Mouse (Mus musculus) embryonic facial prominence, embryonic 14.5 days (tissue): ENCODE data around the gene Utp18. TPM values are rescaled to one million over a fixed set of nuclear protein-coding genes. Genes with fewer than 3 reads are reported as not detected.

Experiments
- ATAC-seq: fragments of 200-750 bp; cut with Nextera tagmentation; 2 replicates; pipeline ENCODE4 v1.8.0; 2017; ENCODE audit warnings: low read depth, moderate number of reproducible peaks, moderate TSS enrichment
- DNase-seq: peaks from one replicate; pipeline ENCODE4 v3.0.0-alpha.2; 2015; ENCODE audit warnings: low spot score
- H3K27ac ChIP-seq: fragments of 300-500 bp; sonication (generic); replicated peaks from 2 replicates; pipeline ENCODE4 v1.5.1; 2014; ENCODE audit warnings: low read depth, mild to moderate bottlenecking, low read length, moderate library complexity
- H3K27me3 ChIP-seq: fragments of 300-500 bp; sonication (generic); replicated peaks from 2 replicates; pipeline ENCODE4 v1.6.1; 2014; ENCODE audit warnings: low read length; ENCODE audit not compliant: control insufficient read depth, insufficient read depth
- H3K36me3 ChIP-seq: fragments of 300-500 bp; sonication (generic); 2 replicates; pipeline ENCODE4 v1.6.1; 2014; ENCODE audit warnings: low read length, mixed read lengths; ENCODE audit not compliant: control insufficient read depth, insufficient read depth
- H3K4me1 ChIP-seq: fragments of 300-500 bp; sonication (generic); 2 replicates; pipeline ENCODE4 v1.6.1; 2014; ENCODE audit warnings: antibody characterized with exemption, low read length; ENCODE audit not compliant: control insufficient read depth, insufficient read depth
- H3K4me2 ChIP-seq: fragments of 300-500 bp; sonication (generic); 2 replicates; pipeline ENCODE4 v1.6.1; 2014; ENCODE audit warnings: low read depth, mild to moderate bottlenecking, low read length, moderate library complexity, mixed read lengths
- H3K4me3 ChIP-seq: fragments of 300-500 bp; sonication (generic); 2 replicates; pipeline ENCODE4 v1.5.1; 2014; ENCODE audit warnings: low read depth, mild to moderate bottlenecking, low read length
- H3K9ac ChIP-seq: fragments of 300-500 bp; sonication (generic); 2 replicates; pipeline ENCODE4 v1.6.1; 2014; ENCODE audit warnings: low read depth, mild to moderate bottlenecking, low read length, moderate library complexity, mixed read lengths
- H3K9me3 ChIP-seq: fragments of 300-500 bp; sonication (generic); 2 replicates; pipeline ENCODE4 v1.6.1; 2016; ENCODE audit warnings: low read length; ENCODE audit not compliant: control insufficient read depth
- WGBS: fragments of 180-500 bp; shearing (Covaris S2); extraction: QIAGEN DNeasy Blood & Tissue Kit; methylation state at CpG from one replicate; pipeline ENCODE4 v1.1.7; 2014; 5-methylcytosine and 5-hydroxymethylcytosine counted together
- polyA plus RNA-seq: library from polyadenylated mRNA; unstranded; fragments of >200 nt; fragmentation: Nextera tagmentation; extraction: Ambion mirVana; gene quantifications from 2 replicates; pipeline ENCODE4 v1.2.1, GENCODE M21; 2014

Gene Utp18
- polyA plus RNA-seq, 1 experiment from 2014 or later = 28.0 TPM

DNA sequence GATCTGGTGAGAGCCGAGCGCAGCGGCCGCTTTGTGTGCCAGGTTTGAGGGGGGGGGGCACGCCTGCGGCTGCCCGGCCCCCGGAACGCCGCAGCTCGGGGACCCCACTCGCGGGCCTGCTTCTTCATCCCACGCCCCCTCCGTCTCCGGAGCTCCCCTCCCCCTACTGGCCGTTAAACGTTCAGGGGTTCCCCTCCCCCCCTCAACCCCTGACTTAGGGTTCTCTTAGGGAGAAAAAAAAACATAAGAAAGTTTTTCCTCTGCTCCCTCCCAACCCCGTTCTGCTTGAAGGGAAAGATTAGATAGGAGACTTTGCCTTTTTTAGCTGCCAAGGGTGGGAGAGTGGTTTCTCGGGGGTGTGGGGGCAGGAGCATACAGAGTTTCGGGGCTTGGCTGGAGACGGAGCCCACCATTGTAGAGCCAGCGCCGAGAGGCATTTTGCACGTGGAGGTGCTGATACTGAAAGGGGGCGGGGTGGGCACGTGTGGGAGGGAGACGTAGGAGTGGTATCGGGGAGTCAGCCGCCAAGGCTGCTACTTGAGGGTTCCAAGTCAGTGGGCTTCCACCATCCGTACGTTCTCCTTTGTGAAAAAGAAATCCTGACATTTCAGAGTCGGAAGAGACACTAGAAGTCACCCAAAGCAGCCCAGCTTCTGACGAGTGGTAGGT lies 979 bp upstream of the Utp18 start:
- H3K36me3 ChIP-seq = peaks cover 18% of the 10 kb centered on the region
- no peak for ATAC-seq
- peak; percentile 44 for DNase-seq
- H3K4me3 ChIP-seq = peak overlapping the region; percentile 100
- under 1% methylated on average over 24 of the region's 34 CpGs for WGBS
- H3K27me3 ChIP-seq = no peaks in the 10 kb centered on the region
- peaks cover 23% of the 10 kb centered on the region for H3K4me1 ChIP-seq
- H3K9me3 ChIP-seq = no peaks in the 10 kb centered on the region
- H3K4me2 ChIP-seq = peak overlapping the region; percentile 89
- H3K9ac ChIP-seq = peak overlapping the region; percentile 92
- H3K27ac ChIP-seq = peak overlapping the region; percentile 92

DNA sequence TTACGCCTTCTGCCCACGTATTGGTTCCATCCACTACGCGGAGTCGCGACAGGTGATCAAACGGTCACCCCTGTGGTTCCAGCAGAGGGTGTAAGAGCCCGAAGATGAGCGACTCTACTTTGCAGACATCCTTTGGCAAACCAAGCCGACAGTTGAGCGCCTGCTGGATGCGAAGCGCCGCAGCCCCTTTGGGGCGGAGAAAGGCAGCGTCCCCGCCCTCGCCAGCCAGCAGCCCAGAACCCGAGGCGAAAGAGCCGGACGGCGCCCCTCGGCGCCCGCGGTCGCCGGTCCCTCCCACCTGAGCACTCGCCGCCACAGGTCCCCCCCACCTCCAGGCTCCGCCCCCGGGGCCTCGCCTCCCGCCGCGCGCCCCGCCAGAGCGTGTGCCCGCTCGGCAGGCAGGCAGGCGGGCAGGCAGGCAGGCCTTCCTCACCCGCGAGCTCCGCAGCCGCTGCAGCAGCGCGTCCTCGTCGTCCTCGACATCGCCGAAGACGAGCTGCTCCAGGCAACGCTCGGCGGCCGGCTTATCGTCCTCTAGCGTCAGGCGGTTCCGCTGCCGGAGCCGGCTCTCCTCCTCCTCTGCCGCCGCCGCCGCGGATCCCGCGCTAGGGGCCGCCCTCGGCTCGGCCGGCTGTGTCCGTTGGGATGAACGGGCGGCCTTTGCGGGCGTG lies 530 bp downstream of the Utp18 start:
- peak overlapping the region; percentile 89 for H3K4me2 ChIP-seq
- no peaks in the 10 kb centered on the region for H3K27me3 ChIP-seq
- H3K9ac ChIP-seq = peak overlapping the region; percentile 92
- ATAC-seq (peak; percentile 34), DNase-seq (peak; percentile 75)
- 1% methylated on average over 28 of the region's 81 CpGs for WGBS
- H3K4me3 ChIP-seq = peak overlapping the region; percentile 100
- peaks cover 23% of the 10 kb centered on the region for H3K4me1 ChIP-seq
- H3K9me3 ChIP-seq = no peaks in the 10 kb centered on the region
- H3K27ac ChIP-seq = peak overlapping the region; percentile 92
- peaks cover 30% of the 10 kb centered on the region for H3K36me3 ChIP-seq

DNA sequence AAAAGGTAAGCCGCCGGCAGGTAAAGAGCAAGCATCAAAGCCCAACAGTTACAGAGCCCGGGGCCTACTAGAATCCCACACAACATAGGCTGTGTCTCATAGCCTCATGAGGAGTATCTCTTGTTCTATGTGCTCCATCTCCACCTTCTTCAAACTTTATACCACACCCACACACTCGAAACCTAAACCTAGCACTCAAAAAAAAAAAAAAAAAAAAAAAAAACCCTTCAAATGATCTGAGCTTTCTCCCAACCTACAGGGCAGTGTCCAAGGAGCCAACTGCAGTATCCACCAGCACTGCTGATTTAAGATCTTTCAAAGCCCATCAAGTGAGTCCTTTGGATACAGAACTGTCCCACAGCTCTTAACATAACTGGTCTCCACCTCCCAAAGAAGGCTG lies 1.5 kb downstream of the Utp18 start:
- H3K27ac ChIP-seq = no peak overlapping the region
- H3K27me3 ChIP-seq = no peaks in the 10 kb centered on the region
- H3K9ac ChIP-seq = 0 out of 2 replicates have a peak overlapping the region, but pooled peaks have one; percentile 25
- no peak for DNase-seq
- no peaks in the 10 kb centered on the region for H3K9me3 ChIP-seq
- H3K36me3 ChIP-seq = peaks cover 36% of the 10 kb centered on the region
- 88% methylated on average over 4 of the region's 4 CpGs for WGBS
- no peak for ATAC-seq
- H3K4me3 ChIP-seq = peak overlapping the region; percentile 100
- H3K4me2 ChIP-seq = peak overlapping the region; percentile 89
- peaks cover 23% of the 10 kb centered on the region for H3K4me1 ChIP-seq

DNA sequence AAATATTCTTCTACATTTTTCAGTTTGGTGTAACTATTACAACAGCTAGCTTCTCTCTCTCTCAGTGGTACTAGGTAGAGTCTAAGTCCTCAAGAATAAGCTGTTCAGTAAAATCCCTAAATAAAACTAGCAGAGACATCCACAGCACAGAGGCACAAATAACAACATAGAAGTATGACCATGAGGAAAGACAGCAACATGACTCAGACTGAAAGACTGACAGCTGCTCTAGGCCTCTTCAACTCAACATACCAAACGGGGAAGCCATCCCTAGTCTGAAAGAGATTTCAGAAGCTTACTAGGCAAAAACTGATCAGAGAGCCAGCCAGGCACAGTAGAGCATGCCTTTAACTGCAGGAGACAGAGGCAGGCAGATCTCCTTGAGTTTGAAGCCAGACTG lies 22.9 kb downstream of the Utp18 start:
- Histone ChIP-seq H3K4me2 (no peak overlapping the region), H3K27ac (no peak overlapping the region), H3K27me3 (no peaks in the 10 kb centered on the region), H3K36me3 (peaks cover 56% of the 10 kb centered on the region), H3K9ac (no peak overlapping the region), H3K4me1 (no peaks in the 10 kb centered on the region), H3K9me3 (no peaks in the 10 kb centered on the region), H3K4me3 (no peak overlapping the region)
- 89% methylated on average over 1 of the region's 1 CpGs for WGBS
- no peak for ATAC-seq
- DNase-seq = no peak

DNA sequence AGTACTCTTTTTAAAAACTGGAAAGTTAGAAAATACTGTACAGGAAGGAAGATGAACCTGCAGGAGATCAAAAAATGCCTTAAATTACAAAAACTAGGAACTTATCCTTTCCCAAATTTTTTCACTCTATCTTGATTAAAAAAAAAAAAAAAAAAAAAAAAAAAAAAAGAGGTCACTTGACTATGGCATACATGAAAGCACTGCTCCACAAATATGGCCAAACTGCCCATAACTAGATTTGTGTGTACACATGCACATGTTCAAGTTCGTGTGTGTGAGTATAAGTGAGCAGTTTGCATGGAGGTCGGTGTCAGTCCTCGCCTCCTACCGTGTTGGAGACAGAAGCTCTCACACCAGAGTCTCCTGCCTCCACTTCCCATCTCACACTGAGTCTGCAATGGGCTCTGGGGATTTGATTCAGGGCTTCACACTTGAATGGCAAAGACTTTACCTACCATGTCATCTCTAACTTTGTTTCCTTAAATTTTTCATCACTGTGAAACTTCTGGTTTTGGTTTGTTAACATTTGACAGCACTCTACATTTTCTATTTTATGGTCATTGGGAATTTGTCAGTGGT lies 23.4 kb downstream of the Utp18 start:
- DNase-seq (no peak), ATAC-seq (no peak)
- H3K4me1 ChIP-seq = no peaks in the 10 kb centered on the region
- no peak overlapping the region for H3K4me3 ChIP-seq
- H3K9ac ChIP-seq = no peak overlapping the region
- no peak overlapping the region for H3K4me2 ChIP-seq
- no peaks in the 10 kb centered on the region for H3K9me3 ChIP-seq
- H3K27ac ChIP-seq = no peak overlapping the region
- H3K27me3 ChIP-seq = no peaks in the 10 kb centered on the region
- peaks cover 51% of the 10 kb centered on the region for H3K36me3 ChIP-seq
- 91% methylated on average over 4 of the region's 4 CpGs for WGBS

DNA sequence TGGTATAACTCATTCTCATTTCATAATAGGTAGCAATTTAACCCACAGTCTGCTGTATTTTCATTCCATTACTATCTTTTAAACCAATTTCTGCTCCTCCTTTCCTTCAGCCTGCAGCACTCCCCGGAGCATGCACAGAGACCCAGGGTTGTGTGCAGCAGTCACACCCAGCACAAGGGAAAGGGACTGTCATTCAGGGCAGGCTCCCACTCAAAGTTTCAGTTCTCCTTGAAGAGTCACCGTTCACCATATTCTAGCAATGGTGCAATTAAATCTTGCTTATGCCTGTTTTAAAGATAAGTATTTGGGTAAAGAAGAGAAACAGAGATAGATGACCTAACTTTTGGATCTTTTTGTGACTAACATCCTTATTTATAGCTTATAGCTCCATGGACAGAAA lies 24.4 kb downstream of the Utp18 start:
- Histone ChIP-seq H3K4me2 (no peak overlapping the region), H3K9ac (no peak overlapping the region), H3K4me1 (no peaks in the 10 kb centered on the region), H3K36me3 (peaks cover 42% of the 10 kb centered on the region), H3K27ac (no peak overlapping the region), H3K4me3 (no peak overlapping the region), H3K9me3 (no peaks in the 10 kb centered on the region), H3K27me3 (no peaks in the 10 kb centered on the region)
- no peak for ATAC-seq
- WGBS = 85% methylated on average over 2 of the region's 2 CpGs
- no peak for DNase-seq

DNA sequence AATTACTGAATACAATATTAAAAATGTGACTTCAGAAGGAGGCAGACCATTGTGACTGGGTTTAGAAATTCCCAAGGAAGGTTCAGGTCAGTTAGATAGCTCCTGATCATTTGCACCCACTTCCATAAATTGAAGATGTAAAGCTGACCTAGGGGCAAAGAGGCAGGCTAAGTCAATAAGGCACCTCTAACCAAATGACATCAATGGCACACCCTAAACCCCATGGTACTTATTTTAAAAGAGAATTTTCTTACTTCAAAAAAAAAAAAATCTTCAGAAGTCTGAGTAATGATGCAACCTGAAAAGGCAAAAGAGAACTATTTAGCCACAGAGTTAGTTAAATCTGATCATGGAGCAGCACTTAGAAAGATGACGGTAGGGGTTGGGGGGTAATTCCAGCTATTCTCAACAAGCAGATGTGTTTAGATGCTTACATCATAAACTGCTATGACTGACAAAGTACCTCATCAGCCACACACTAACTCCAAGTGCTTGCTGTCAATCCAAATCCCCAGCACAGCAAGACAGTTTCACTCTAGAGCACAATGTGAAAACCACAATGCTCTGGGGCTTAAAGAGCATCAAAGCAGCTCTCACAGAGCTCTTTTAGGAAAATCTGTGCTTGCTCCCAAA lies 24.9 kb downstream of the Utp18 start:
- Histone ChIP-seq H3K9me3 (no peaks in the 10 kb centered on the region), H3K27me3 (no peaks in the 10 kb centered on the region), H3K9ac (no peak overlapping the region), H3K4me1 (no peaks in the 10 kb centered on the region), H3K4me2 (no peak overlapping the region), H3K36me3 (peaks cover 37% of the 10 kb centered on the region), H3K27ac (no peak overlapping the region), H3K4me3 (no peak overlapping the region)
- ATAC-seq = no peak
- DNase-seq = no peak
- 74% methylated on average over 1 of the region's 1 CpGs for WGBS

DNA sequence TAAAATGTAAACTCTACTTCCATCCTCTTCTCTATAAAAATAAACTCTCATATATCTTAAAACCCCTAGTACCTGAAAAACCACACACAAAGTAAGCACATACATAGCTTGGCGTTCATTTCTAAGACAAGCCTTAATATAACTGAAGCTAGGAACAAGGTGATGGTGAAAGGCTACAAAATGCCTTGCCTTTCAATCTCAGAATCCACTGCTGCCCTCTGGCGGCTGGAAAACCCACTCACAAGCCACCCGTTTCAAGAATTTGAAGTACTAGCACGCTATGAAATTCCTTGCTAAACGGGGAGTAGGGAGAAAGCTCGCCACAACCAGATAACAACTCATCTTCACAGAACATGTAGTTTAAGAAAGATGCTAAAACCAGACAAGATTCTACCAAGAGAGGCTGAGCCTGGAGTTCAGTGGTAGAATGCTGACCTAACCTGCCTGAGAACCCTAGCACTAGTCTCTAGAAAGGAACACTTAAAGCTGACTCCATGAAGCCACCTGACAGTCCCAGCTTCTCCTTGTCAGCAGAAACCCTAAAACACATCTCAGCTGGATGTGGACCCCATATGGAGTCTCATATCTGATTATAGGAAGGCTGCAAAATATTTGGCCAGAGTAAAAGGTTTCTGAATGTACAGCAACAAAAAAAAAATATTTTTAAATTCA lies 29.1 kb downstream of the Utp18 start:
- H3K27me3 ChIP-seq = no peaks in the 10 kb centered on the region
- no peak overlapping the region for H3K9ac ChIP-seq
- H3K4me3 ChIP-seq = no peak overlapping the region
- ATAC-seq (no peak), DNase-seq (peak; percentile 78)
- WGBS = 6% methylated on average over 6 of the region's 6 CpGs
- no peaks in the 10 kb centered on the region for H3K9me3 ChIP-seq
- H3K27ac ChIP-seq = no peak overlapping the region
- no peaks in the 10 kb centered on the region for H3K4me1 ChIP-seq
- H3K36me3 ChIP-seq = peaks cover 19% of the 10 kb centered on the region; the same call in 1 of the 2 replicates
- no peak overlapping the region for H3K4me2 ChIP-seq
